Mouse (Mus musculus) lung, embryonic 14.5 days (tissue): ENCODE measurements around the gene Ncs1. TPM values are rescaled to one million over a fixed set of nuclear protein-coding genes. Genes with fewer than 3 reads are reported as not detected.

Source experiments
- ATAC-seq: fragments of 200-750 bp; cut with Nextera tagmentation; 2 replicates; pipeline ENCODE4 v1.8.0; 2017; ENCODE audit warnings: mild to moderate bottlenecking, moderate TSS enrichment, moderate library complexity; ENCODE audit not compliant: insufficient read depth
- DNase-seq: peaks from one replicate; pipeline ENCODE4 v3.0.0-alpha.2; 2015
- H3K27ac ChIP-seq: fragments of 300-500 bp; sonication (generic); 2 replicates; pipeline ENCODE4 v1.5.1; 2014; ENCODE audit warnings: low read depth, mild to moderate bottlenecking, moderate library complexity
- H3K27me3 ChIP-seq: fragments of 300-500 bp; sonication (generic); 2 replicates; pipeline ENCODE4 v1.6.1; 2014; ENCODE audit warnings: low read length, control low read depth; ENCODE audit not compliant: insufficient read depth
- H3K36me3 ChIP-seq: fragments of 300-500 bp; sonication (generic); 2 replicates; pipeline ENCODE4 v1.6.1; 2014; ENCODE audit warnings: control low read depth; ENCODE audit not compliant: insufficient read depth
- H3K4me1 ChIP-seq: fragments of 300-500 bp; sonication (generic); 2 replicates; pipeline ENCODE4 v1.6.1; 2014; ENCODE audit warnings: antibody characterized with exemption, control low read depth; ENCODE audit not compliant: insufficient read depth
- H3K4me2 ChIP-seq: fragments of 300-500 bp; sonication (generic); 2 replicates; pipeline ENCODE4 v1.6.1; 2014; ENCODE audit warnings: mild to moderate bottlenecking
- H3K4me3 ChIP-seq: fragments of 300-500 bp; sonication (generic); 2 replicates; pipeline ENCODE4 v1.5.1; 2014; ENCODE audit warnings: low read depth, low read length
- H3K9ac ChIP-seq: fragments of 300-500 bp; sonication (generic); 2 replicates; pipeline ENCODE4 v1.6.1; 2014
- H3K9me3 ChIP-seq: fragments of 300-500 bp; sonication (generic); 2 replicates; pipeline ENCODE4 v1.6.1; 2016; ENCODE audit warnings: low read depth, low read length, control low read depth
- CTCF ChIP-seq: IDR thresholded peaks from 2 replicates; pipeline ENCODE4 v1.5.1; 2016; ENCODE audit warnings: antibody characterized with exemption, low read depth
- WGBS: fragments of 180-500 bp; shearing (Covaris S2); extraction: QIAGEN DNeasy Blood & Tissue Kit; methylation state at CpG from one replicate; pipeline ENCODE4 v1.1.7; 2014; 5-methylcytosine and 5-hydroxymethylcytosine counted together
- polyA plus RNA-seq: library from polyadenylated mRNA; unstranded; fragments of >200 nt; fragmentation: Nextera tagmentation; extraction: Ambion mirVana; gene quantifications from 2 replicates; pipeline ENCODE4 v1.2.1, GENCODE M21; 2014

The Ncs1 gene
- polyA plus RNA-seq, 1 experiment from 2014 or later = 28.6 TPM

GRCm38 (mm10) chr2:31241639-31242038 is 4.0 kb upstream of the Ncs1 start:
- no peaks in the 10 kb centered on the region for H3K36me3 ChIP-seq
- H3K4me3 ChIP-seq = no peak overlapping the region
- H3K27me3 ChIP-seq = peaks cover 5% of the 10 kb centered on the region; the same call in 1 of the 2 replicates
- peaks cover 10% of the 10 kb centered on the region for H3K4me1 ChIP-seq
- no peak for TF ChIP-seq CTCF
- H3K9me3 ChIP-seq = no peaks in the 10 kb centered on the region
- H3K9ac ChIP-seq = no peak overlapping the region
- no peak for ATAC-seq
- no peak overlapping the region for H3K27ac ChIP-seq
- DNase-seq = peak; percentile 62
- H3K4me2 ChIP-seq = no peak overlapping the region
- WGBS = 9% methylated on average over 7 of the region's 7 CpGs

- Histone ChIP-seq H3K4me1 (peaks cover 10% of the 10 kb centered on the region), H3K4me2 (no peak overlapping the region), H3K4me3 (no peak overlapping the region), H3K27me3 (peaks cover 5% of the 10 kb centered on the region; the same call in 1 of the 2 replicates), H3K9ac (no peak overlapping the region), H3K9me3 (no peaks in the 10 kb centered on the region), H3K27ac (no peak overlapping the region), H3K36me3 (no peaks in the 10 kb centered on the region)
- TF ChIP-seq CTCF = no peak
- peak; percentile 36 for DNase-seq
- no peak for ATAC-seq
- 46% methylated on average over 8 of the region's 8 CpGs for WGBS
These were observed 1.4 kb upstream of the Ncs1 start for GRCm38 (mm10) chr2:31244216-31244615.

- peak overlapping the region; percentile 77 for H3K4me3 ChIP-seq
- no peak overlapping the region; the same call in 1 of the 2 replicates for H3K27ac ChIP-seq
- peak overlapping the region; percentile 82 for H3K9ac ChIP-seq
- H3K36me3 ChIP-seq = no peaks in the 10 kb centered on the region
- no peak for TF ChIP-seq CTCF
- peaks cover 10% of the 10 kb centered on the region for H3K4me1 ChIP-seq
- no peaks in the 10 kb centered on the region for H3K9me3 ChIP-seq
- ATAC-seq = no peak
- 14% methylated on average over 5 of the region's 5 CpGs for WGBS
- H3K4me2 ChIP-seq = peak overlapping the region; percentile 96
- no peak for DNase-seq
- H3K27me3 ChIP-seq = peaks cover 5% of the 10 kb centered on the region; the same call in 1 of the 2 replicates
These were observed 572 bp upstream of the Ncs1 start for GRCm38 (mm10) chr2:31245051-31245450.

- ATAC-seq = peak; percentile 28
- Histone ChIP-seq H3K4me1 (peaks cover 10% of the 10 kb centered on the region), H3K9me3 (no peaks in the 10 kb centered on the region), H3K27me3 (peaks cover 5% of the 10 kb centered on the region; the same call in 1 of the 2 replicates), H3K4me2 (peak overlapping the region; percentile 96), H3K36me3 (no peaks in the 10 kb centered on the region), H3K27ac (peak overlapping the region; percentile 46; the same call in 1 of the 2 replicates), H3K9ac (peak overlapping the region; percentile 82), H3K4me3 (peak overlapping the region; percentile 77)
- DNase-seq = peak; percentile 52
- TF ChIP-seq CTCF = peak; percentile 43
- WGBS = under 1% methylated on average over 40 of the region's 41 CpGs
These were observed 788 bp downstream of the Ncs1 start for GRCm38 (mm10) chr2:31246251-31246971.

DNA sequence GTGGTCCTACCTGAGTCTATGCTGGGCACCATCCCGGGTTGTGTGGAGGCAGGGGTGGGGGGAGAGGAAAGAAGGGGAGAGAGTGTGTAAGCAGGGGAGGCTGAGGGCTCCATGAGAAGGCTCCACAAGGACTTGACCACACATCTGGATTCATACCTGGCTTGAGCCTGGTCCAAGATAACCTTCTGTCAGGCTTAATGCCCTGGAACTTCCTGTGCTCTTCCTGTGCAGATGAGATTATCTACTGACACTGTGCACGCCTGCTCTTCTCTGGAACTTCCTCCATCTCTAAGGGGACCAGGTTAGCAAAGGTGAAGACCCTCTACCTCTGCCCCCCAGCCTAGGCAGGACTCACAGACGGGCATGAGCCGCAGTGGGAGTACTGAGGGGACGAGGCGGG is 3.2 kb downstream of the Ncs1 start:
- Histone ChIP-seq H3K9ac (no peak overlapping the region), H3K4me2 (no peak overlapping the region), H3K4me3 (no peak overlapping the region), H3K9me3 (no peaks in the 10 kb centered on the region), H3K27me3 (no peaks in the 10 kb centered on the region), H3K4me1 (peaks cover 10% of the 10 kb centered on the region), H3K36me3 (no peaks in the 10 kb centered on the region), H3K27ac (no peak overlapping the region)
- 84% methylated on average over 6 of the region's 6 CpGs for WGBS
- ATAC-seq = no peak
- no peak for TF ChIP-seq CTCF
- DNase-seq = no peak

- H3K36me3 ChIP-seq = no peaks in the 10 kb centered on the region
- H3K4me3 ChIP-seq = no peak overlapping the region
- no peak for TF ChIP-seq CTCF
- H3K9ac ChIP-seq = no peak overlapping the region
- peaks cover 10% of the 10 kb centered on the region for H3K4me1 ChIP-seq
- WGBS = 94% methylated on average over 4 of the region's 4 CpGs
- H3K27me3 ChIP-seq = no peaks in the 10 kb centered on the region
- no peak overlapping the region for H3K4me2 ChIP-seq
- no peak for ATAC-seq
- H3K9me3 ChIP-seq = no peaks in the 10 kb centered on the region
- no peak for DNase-seq
- no peak overlapping the region for H3K27ac ChIP-seq
These were observed 6.5 kb downstream of the Ncs1 start for GRCm38 (mm10) chr2:31252167-31252566.

DNA sequence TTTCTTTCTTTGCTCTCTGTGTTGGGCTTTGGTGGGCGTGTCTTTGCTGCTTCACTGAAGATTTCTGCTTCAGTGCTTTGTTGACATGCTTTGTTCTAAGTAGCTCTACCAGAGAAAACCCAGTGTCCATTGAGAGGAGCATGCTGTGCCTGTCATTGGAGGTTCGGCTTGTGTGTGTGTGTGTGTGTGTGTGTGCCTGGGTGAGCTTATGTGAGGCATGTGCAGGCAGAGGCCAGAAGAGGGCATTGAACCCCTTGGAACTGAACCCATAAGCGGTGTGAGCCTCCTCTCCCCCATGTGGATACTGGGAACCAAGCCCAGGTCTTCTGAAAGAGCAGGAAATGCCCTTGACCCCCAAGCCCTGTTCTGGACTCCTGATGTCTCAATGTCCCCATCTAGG is 7.8 kb downstream of the Ncs1 start:
- no peak for DNase-seq
- H3K4me2 ChIP-seq = no peak overlapping the region
- 79% methylated on average over 3 of the region's 3 CpGs for WGBS
- H3K4me3 ChIP-seq = no peak overlapping the region
- no peaks in the 10 kb centered on the region for H3K9me3 ChIP-seq
- H3K9ac ChIP-seq = no peak overlapping the region
- H3K27me3 ChIP-seq = no peaks in the 10 kb centered on the region
- H3K36me3 ChIP-seq = no peaks in the 10 kb centered on the region
- ATAC-seq = no peak
- no peak for TF ChIP-seq CTCF
- no peak overlapping the region for H3K27ac ChIP-seq
- peaks cover 15% of the 10 kb centered on the region for H3K4me1 ChIP-seq
